Mouse (Mus musculus) spleen, adult 10 weeks (tissue): ENCODE measurements around the gene Slc28a3. TPM values are rescaled to one million over a fixed set of nuclear protein-coding genes. Genes with fewer than 3 reads are reported as not detected.

Source experiments
- polyA plus RNA-seq: library from polyadenylated mRNA; stranded (reverse); fragments of 350-450 nt; fragmentation: Illumina TruSeq; extraction: RNeasy Lipid Tissue Mini Kit (QIAGEN cat#74804); gene quantifications from one replicate; pipeline ENCODE4 v1.2.3, GENCODE M21; 2015; ENCODE audit warnings: low replicate concordance; ENCODE audit not compliant: insufficient read depth

Slc28a3 gene
- polyA plus RNA-seq = 0.10 TPM

DNA sequence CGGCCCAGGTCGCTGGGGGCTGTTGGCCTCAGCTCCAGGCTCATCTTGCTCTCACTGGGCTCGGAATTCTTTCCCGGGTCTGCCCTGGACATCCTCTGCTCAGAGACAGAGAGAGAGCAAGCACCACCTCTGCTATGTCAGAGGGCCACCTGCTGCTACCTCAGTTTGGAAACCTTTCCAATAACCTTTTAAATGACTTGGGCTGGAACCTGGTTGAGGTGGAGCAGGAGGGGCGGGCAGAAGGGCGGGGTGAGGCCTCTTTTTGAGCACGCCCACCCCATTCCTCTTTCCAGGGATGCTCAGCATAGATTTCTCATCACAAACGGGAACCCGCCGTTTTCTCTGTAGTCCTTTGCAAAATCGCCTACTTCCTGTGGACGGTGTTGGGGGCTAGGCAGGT lies at the start of gene Slc28a3:
TSS of gene Slc28a3 (minus strand) at position 162 of the 400 bp plus-strand sequence.

Other genes starting within 250 kb of the Slc28a3 start
- gene 2210016F16Rik, start 225.7 kb downstream of the Slc28a3 start, polyA plus RNA-seq = 18.7 TPM
- gene Rmi1, start 208.6 kb downstream of the Slc28a3 start, polyA plus RNA-seq = 68.7 TPM
- gene Hnrnpk, start 207.5 kb downstream of the Slc28a3 start, polyA plus RNA-seq = 1,416 TPM
- gene Ntrk2, start 195.7 kb upstream of the Slc28a3 start, polyA plus RNA-seq = 1.3 TPM